Mouse (Mus musculus) midbrain, postnatal 0 days (tissue): Measurements from ENCODE around the gene Disp1. TPM values are rescaled to one million over a fixed set of nuclear protein-coding genes. Genes with fewer than 3 reads are reported as not detected.
A peak's percentile ranks its signal among the peaks of the same experiment; 100 is the strongest.

ENCODE experiments used
- ATAC-seq: fragments of 200-750 bp; cut with Nextera tagmentation; 2 replicates; pipeline ENCODE4 v1.8.0; 2017; ENCODE audit warnings: moderate number of reproducible peaks, mild to moderate bottlenecking, moderate TSS enrichment, moderate library complexity; ENCODE audit not compliant: low FRiP score
- DNase-seq: peaks from one replicate; pipeline ENCODE4 v3.0.0-alpha.2; 2015; ENCODE audit warnings: low spot score
- H3K27ac ChIP-seq: fragments of 300-500 bp; sonication (generic); 2 replicates; pipeline ENCODE4 v1.5.1; 2014; ENCODE audit warnings: low read depth, mild to moderate bottlenecking, low read length, mixed read lengths
- H3K27me3 ChIP-seq: fragments of 300-500 bp; sonication (generic); 2 replicates; pipeline ENCODE4 v1.6.1; 2014; ENCODE audit warnings: low read length, control low read depth, mixed read lengths; ENCODE audit not compliant: insufficient read depth
- H3K36me3 ChIP-seq: fragments of 300-500 bp; sonication (generic); 2 replicates; pipeline ENCODE4 v1.6.1; 2014; ENCODE audit warnings: low read length, control low read depth, mixed read lengths; ENCODE audit not compliant: insufficient read depth
- H3K4me1 ChIP-seq: fragments of 300-500 bp; sonication (generic); 2 replicates; pipeline ENCODE4 v1.6.1; 2014; ENCODE audit warnings: mild to moderate bottlenecking, control low read depth, antibody characterized with exemption, low read length, mixed read lengths; ENCODE audit not compliant: insufficient read depth
- H3K4me2 ChIP-seq: fragments of 300-500 bp; sonication (generic); 2 replicates; pipeline ENCODE4 v1.6.1; 2014; ENCODE audit warnings: low read depth, mild to moderate bottlenecking, low read length, mixed read lengths; ENCODE audit not compliant: poor library complexity, severe bottlenecking
- H3K4me3 ChIP-seq: fragments of 300-500 bp; sonication (generic); 2 replicates; pipeline ENCODE4 v1.5.1; 2014; ENCODE audit warnings: low read depth, mild to moderate bottlenecking, low read length, moderate library complexity
- H3K9ac ChIP-seq: fragments of 300-500 bp; sonication (generic); replicated peaks from 2 replicates; pipeline ENCODE4 v1.6.1; 2014; ENCODE audit warnings: mild to moderate bottlenecking, low read length, moderate library complexity, mixed read lengths; ENCODE audit not compliant: poor library complexity, severe bottlenecking
- H3K9me3 ChIP-seq: fragments of 300-500 bp; sonication (generic); 2 replicates; pipeline ENCODE4 v1.6.1; 2016; ENCODE audit warnings: low read length, control low read depth
- CTCF ChIP-seq: IDR thresholded peaks from 2 replicates; pipeline ENCODE4 v1.5.1; 2016; ENCODE audit warnings: antibody characterized with exemption, mild to moderate bottlenecking
- WGBS: fragments of 180-500 bp; shearing (Covaris S2); extraction: QIAGEN DNeasy Blood & Tissue Kit; methylation state at CpG from one replicate; pipeline ENCODE4 v1.1.7; 2014; 5-methylcytosine and 5-hydroxymethylcytosine counted together
- polyA plus RNA-seq: library from polyadenylated mRNA; unstranded; fragments of >200 nt; fragmentation: Nextera tagmentation; extraction: Ambion mirVana; gene quantifications from 2 replicates; pipeline ENCODE4 v1.2.1, GENCODE M21; 2015
- total RNA-seq: library from RNA; depleted of rRNA; stranded (reverse); fragments of >200 nt; gene quantifications from 2 replicates; pipeline ENCODE4 v1.2.3, GENCODE M21; 2014

Disp1 gene
- total and polyA plus RNA-seq, 2 experiments from 2014 or later, result 7.6 to 12.3 TPM

GRCm38 (mm10) chr1:183066981-183067380 lies 154.3 kb downstream of the Disp1 start:
- Histone ChIP-seq H3K4me1 (no peaks in the 10 kb centered on the region), H3K27me3 (no peaks in the 10 kb centered on the region), H3K27ac (no peak overlapping the region), H3K4me2 (no peak overlapping the region), H3K36me3 (no peaks in the 10 kb centered on the region), H3K9ac (no peak overlapping the region), H3K9me3 (no peaks in the 10 kb centered on the region), H3K4me3 (no peak overlapping the region)
- no peak for TF ChIP-seq CTCF
- WGBS, result 64% methylated on average over 4 of the region's 4 CpGs
- ATAC-seq (no peak), DNase-seq (peak; percentile 14)

- Histone ChIP-seq H3K36me3 (no peaks in the 10 kb centered on the region), H3K27ac (no peak overlapping the region), H3K4me3 (no peak overlapping the region), H3K27me3 (no peaks in the 10 kb centered on the region), H3K9ac (no peak overlapping the region), H3K9me3 (no peaks in the 10 kb centered on the region), H3K4me2 (no peak overlapping the region), H3K4me1 (no peaks in the 10 kb centered on the region)
- 88% methylated on average over 2 of the region's 2 CpGs for WGBS
- DNase-seq (no peak), ATAC-seq (no peak)
- no peak for TF ChIP-seq CTCF
Measured at GRCm38 (mm10) chr1:183060611-183061010, 160.7 kb downstream of the Disp1 start.

- DNase-seq, result no peak
- Histone ChIP-seq H3K9me3 (no peaks in the 10 kb centered on the region), H3K27ac (no peak overlapping the region), H3K4me2 (no peak overlapping the region), H3K27me3 (no peaks in the 10 kb centered on the region), H3K4me1 (no peaks in the 10 kb centered on the region), H3K4me3 (no peak overlapping the region), H3K9ac (no peak overlapping the region), H3K36me3 (no peaks in the 10 kb centered on the region)
- 58% methylated on average over 3 of the region's 3 CpGs for WGBS
- no peak for ATAC-seq
- no peak for TF ChIP-seq CTCF
Measured at GRCm38 (mm10) chr1:183056289-183056655, 165.1 kb downstream of the Disp1 start.

- TF ChIP-seq CTCF, result no peak
- Histone ChIP-seq H3K4me3 (no peak overlapping the region), H3K27ac (no peak overlapping the region), H3K9me3 (no peaks in the 10 kb centered on the region), H3K27me3 (no peaks in the 10 kb centered on the region), H3K36me3 (no peaks in the 10 kb centered on the region), H3K4me2 (no peak overlapping the region), H3K9ac (no peak overlapping the region), H3K4me1 (no peaks in the 10 kb centered on the region)
- DNase-seq (peak; percentile 66), ATAC-seq (no peak)
- WGBS, result 75% methylated on average over 2 of the region's 2 CpGs
Measured at GRCm38 (mm10) chr1:183055608-183056288, 165.6 kb downstream of the Disp1 start.

GRCm38 (mm10) chr1:183052663-183053062 lies 168.7 kb downstream of the Disp1 start:
- Histone ChIP-seq H3K9ac (no peak overlapping the region), H3K27ac (no peak overlapping the region), H3K4me2 (no peak overlapping the region), H3K4me1 (no peaks in the 10 kb centered on the region; the same call in 1 of the 2 replicates), H3K9me3 (no peaks in the 10 kb centered on the region), H3K4me3 (no peak overlapping the region), H3K36me3 (no peaks in the 10 kb centered on the region), H3K27me3 (no peaks in the 10 kb centered on the region)
- no peak for TF ChIP-seq CTCF
- WGBS, result 83% methylated on average over 7 of the region's 7 CpGs
- DNase-seq (no peak), ATAC-seq (no peak)

GRCm38 (mm10) chr1:183049295-183049694 lies 172.0 kb downstream of the Disp1 start:
- H3K4me2 ChIP-seq, result no peak overlapping the region
- H3K4me3 ChIP-seq, result no peak overlapping the region
- no peak overlapping the region for H3K27ac ChIP-seq
- H3K36me3 ChIP-seq, result no peaks in the 10 kb centered on the region
- DNase-seq (peak; percentile 79), ATAC-seq (no peak)
- H3K9ac ChIP-seq, result no peak overlapping the region
- H3K27me3 ChIP-seq, result no peaks in the 10 kb centered on the region
- peaks cover 4% of the 10 kb centered on the region for H3K4me1 ChIP-seq
- no peaks in the 10 kb centered on the region for H3K9me3 ChIP-seq
- TF ChIP-seq CTCF, result no peak
- WGBS, result 73% methylated on average over 6 of the region's 6 CpGs
